Mouse (Mus musculus) layer of hippocampus, adult 9-11 months (tissue): ENCODE measurements at regions not wholly inside any gene's neighbourhood (a gene's known extent, or its start where the extent isn't known, plus 50 kb on each side); places are given as distances from the start of the nearest gene placed in this dataset.
A peak's percentile ranks its signal among the peaks of the same experiment; 100 is the strongest.

ENCODE experiments used
- DNase-seq: peaks from one replicate; pipeline ENCODE4 v3.0.0; 2022

DNA sequence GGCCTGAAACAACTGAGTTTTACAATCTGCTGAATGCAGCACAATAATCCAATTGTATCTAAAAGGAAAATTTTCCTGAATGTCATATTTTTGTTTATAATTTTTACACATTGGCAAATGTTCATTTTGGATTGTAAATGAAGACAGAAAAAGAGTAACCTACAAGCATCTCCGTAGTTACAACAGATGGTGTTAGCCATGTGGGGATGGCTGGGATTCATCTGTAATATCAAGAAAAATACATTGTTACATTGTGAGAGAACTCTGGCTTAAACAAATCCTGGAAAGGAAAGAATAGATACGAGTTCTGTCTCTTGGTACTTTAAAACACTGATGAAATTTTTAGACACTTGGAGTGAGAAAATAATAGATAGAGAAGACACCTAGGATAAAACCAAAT, 1106.0 kb downstream of the Grm8 start:
- peak; percentile 50 for DNase-seq

DNA sequence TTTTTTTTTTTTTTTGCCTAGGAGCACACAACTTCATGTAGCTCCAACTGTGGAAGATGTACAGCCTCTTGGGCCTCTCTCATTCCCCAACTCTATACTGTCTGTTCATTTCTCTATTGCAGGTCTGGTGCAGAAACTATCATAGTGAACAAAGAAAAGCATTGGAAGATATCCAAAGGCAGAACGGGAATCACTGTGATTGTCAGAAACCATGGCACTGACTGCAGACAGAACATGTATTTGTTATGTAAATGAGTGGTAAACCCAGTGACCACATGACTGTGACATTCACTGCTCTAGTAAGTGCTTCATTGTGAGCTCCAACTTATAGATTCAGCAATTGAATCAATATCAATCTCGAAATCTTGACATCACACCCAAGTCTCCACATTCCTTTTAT, 1106.6 kb downstream of the Grm8 start:
- no peak for DNase-seq

DNA sequence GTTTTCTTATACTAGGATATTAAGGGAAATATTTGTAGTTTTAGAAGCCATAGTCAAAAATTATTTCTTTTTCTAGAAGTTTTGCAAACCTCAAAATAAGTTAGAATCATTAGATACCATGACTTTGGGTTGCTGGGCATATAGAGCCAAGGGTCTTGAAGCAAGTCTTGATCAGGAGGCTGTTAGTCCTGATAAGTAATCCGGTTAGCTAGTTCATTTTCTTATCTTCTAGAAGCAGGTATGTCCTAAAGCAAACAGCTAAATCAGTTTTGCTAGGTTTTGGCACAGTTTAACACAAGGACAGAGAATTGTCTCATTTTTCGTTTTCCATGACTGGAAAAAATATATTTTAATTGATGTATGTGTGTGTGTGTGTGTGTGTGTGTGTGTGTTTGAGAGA, 1113.3 kb downstream of the Grm8 start:
- DNase-seq = no peak

DNA sequence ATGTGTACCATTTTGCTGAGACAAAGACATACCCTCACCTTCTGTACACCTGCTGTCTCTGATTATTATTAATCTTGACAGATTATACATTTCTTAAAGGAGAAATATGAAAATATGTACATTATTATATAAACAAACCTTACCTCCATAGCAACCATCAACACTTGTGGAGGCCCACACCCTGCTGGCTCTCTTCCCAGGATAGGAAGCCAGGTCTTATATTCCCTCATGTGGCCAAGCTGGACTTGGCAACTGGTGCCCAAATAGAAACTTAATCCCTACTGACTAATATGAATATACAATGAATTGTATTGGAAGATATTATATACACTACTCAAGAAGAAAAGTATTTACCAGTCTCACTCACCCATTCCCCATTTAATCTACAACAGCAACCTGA, 1120.5 kb downstream of the Grm8 start:
- DNase-seq = no peak

DNA sequence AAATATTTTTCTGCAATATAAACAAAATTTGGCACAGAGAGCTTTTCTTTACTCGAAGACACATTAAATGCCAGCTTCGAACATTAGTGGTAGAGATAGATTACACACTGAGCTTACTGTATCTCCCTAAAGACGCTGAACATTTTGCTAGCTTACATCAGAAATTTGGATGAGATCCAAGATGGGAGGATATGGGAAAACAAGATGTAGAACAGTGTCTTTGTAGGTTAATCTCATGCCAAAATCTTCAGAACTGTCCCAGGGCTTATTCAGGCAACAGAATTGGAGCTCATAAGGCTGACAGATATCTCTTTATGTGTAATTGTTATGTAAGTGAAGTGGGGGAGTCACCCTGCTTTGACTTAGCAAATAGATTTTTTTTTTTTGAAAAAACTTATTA, 1158.4 kb downstream of the Grm8 start:
- no peak for DNase-seq

DNA sequence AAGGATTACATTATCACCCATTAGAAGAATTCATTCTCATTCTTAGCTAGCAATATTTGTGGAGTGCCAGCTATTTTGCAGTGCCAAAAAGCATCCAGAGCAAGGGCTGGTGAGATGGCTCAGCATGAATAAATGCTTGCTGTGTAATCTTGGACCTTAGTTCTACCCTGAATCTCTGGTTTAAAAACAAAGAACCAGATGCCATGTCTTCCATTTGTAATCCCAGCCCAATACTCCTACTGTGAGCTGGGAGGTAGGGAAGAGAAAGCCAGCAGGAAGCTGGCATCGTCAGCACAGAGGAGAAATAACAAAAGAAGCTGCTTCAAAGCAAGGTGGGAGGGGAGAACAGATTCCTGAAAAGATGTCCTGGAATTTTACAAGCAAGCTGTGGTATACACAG, 1140.1 kb upstream of the Pot1a start:
- no peak for DNase-seq
